Mouse (Mus musculus) embryo, embryonic 9.5 days (tissue): ENCODE data around the gene Trim28.
A peak's percentile ranks its signal among the peaks of the same experiment; 100 is the strongest.

Experiments
- DNase-seq: peaks from one replicate; pipeline ENCODE4 v3.0.0-alpha.2; 2017; ENCODE audit errors: extremely low spot score

Trim28 gene

DNA sequence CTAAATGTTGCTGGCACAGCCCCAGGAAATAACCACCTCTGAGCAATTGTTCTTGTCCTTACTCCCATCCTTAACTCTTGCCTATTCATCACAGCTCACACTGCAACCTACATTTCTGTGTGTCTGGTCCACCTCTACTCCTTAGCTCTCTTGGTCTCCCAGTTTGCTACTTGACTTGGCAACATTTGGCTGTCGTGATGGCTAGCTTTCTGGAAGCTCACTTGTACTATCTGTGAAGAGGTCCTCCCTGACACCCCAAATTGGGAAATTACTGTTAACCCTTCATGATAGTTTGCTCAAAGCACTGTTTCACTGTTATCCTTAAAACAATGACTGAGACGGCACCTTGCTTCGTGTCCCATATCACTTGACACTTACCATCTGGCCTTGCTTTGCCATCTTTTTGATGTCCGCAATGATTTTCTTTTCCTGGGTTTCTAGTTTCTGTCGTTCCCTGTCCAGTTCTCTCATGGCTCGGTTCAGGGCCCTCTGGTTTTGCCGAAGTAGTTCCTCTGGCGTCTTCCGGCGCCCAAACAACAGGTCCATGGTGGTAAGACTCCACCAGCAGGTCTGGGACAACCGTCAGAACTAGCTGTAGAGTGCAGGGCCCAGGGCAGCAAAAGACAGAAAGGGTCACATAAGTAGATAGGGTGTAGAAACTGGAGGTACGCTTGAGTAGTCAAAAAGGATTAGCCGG is 34.7 kb downstream of the Trim28 start:
- DNase-seq: no peak

GRCm38 (mm10) chr7:13034148-13034977 is 35.4 kb downstream of the Trim28 start, which contains the start of gene Chmp2a:
Gene Chmp2a, minus strand, starts transcription at chr7:13034807.
- DNase-seq: peak; percentile 98

DNA sequence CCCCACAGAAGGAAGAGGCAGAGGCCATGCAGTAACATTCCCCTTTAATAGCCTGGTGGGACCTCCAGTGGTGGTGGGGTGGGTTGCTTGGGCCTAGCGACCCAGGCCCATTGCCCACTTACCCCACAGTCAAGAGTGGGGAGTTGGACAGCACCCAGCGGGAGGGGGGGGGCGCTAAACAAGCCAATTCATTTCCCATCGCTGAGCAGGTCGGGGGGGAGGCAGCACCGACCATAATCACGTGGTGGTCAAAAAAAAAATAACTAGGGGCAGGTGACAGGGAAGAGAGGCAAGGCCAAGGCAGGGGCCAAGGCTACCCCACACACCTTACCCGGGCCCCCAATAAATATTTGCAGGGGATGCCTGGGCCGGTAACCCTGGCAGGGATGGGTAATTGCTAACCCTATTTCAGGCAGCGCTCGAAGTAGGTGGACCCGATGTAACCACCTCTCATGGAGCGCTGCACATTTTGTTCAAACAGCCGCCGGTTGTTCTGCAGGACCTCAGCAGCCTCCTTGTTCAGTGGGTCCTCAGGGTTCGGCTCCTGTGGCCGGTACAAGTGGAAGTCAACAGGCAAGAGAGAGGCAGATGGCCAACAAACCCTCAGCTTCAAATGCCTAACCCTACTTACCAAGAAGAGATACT is 36.4 kb downstream of the Trim28 start:
- no peak for DNase-seq

DNA sequence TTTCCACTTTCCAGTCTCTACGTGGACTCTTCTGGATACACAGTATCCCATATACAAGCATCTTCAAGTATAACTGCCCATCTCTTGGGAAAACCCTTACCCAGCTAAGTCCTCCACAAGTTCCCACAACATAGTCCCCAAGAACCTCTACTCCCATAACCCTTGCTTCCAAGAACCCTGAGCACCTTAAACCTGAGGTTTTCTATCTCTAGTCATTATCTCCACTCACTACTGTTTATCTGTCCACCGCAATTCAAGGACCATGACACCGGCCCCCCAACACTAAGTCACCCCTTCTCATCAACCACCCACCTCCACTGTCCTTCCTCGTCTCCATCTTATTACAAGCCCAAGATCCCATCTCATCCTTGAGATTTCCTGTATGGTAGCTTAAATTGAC is 37.9 kb downstream of the Trim28 start:
- no peak for DNase-seq

DNA sequence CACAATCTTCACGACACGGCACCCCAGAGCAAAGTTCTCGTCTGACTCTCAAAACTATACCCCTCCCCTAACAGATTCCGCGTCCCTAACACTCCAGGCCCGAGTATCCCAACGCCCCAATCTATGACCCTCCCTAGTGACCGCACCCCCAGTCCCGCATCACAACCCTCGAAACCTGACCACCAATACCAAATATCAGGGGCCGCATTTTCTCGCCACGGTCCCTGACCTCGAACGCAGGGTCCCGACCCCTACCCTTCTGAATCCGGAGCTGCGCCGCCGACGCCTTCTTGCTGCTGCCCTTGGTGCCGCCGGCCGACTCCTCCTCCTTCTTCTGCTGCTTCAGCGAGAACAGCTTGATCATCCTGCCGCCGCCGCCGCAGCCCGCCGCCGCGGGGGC is 38.5 kb downstream of the Trim28 start:
- no peak for DNase-seq

DNA sequence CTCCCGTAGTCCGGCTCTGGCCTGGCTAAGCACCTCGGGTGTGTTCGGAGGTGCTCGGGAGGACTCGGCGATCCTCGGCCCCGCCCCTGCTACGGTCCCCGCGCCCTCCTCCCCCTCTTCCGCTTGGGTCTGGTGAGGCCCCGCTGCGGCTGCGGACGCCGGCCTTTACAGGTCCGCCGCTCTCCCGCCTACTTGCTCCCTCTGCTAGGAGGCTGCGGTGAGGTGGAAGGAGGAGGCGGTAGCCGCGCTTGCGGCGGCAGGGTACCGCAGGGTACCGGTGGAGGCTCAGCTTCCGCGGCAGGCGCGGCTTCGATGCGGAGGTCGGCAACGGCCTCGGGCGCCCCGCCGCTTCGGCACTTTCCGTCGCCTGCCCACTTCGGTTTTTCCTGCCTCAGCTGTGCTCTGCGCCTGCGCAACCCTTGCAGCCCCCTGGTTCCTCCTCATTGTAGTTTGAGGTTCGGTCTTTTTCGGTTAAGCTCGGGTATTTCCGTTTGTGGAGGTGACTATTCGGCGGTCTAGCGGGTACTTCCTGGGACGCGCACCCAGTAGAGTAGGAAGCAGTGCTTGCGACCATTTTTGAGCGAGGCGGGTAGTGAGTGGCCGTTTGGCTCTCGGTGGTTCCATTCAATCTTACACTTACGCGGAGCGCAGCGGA is 39.1 kb downstream of the Trim28 start, which contains the start of gene Ube2m:
Gene Ube2m (minus strand): TSS at position 375 of the 655 bp plus-strand sequence.
- peak; percentile 99 for DNase-seq

- no peak for DNase-seq
Observed at GRCm38 (mm10) chr7:13038621-13039169, 39.8 kb downstream of the Trim28 start.

GRCm38 (mm10) chr7:13039181-13039580 is 40.3 kb downstream of the Trim28 start:
- no peak for DNase-seq

DNA sequence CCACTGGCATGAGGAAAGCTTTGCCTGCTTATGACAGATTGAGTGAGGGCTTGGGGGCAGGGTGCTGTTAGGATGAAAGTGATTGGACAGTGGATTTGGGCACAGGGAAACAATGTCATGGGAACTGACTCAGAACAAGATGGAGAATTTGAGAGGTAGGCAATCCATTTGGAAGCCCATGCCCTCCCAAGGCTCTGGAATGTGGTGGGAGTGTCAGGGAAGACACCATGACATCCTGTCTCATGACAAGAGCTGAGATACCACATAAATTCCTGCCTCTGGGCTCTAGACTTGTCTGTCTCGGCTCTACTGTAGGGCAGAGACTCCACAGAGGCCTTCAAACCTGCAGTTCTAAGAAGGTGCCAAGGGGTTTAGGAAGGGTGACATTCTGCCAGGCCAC is 42.3 kb downstream of the Trim28 start:
- no peak for DNase-seq

- no peak for DNase-seq
Observed at GRCm38 (mm10) chr7:13042511-13042910, 43.6 kb downstream of the Trim28 start.

GRCm38 (mm10) chr7:13043120-13043444 is 44.2 kb downstream of the Trim28 start:
- no peak for DNase-seq

- peak; percentile 58 for DNase-seq
Observed at GRCm38 (mm10) chr7:13043445-13044253, 44.7 kb downstream of the Trim28 start.

- no peak for DNase-seq
Observed at GRCm38 (mm10) chr7:13044254-13044625, 45.3 kb downstream of the Trim28 start.

DNA sequence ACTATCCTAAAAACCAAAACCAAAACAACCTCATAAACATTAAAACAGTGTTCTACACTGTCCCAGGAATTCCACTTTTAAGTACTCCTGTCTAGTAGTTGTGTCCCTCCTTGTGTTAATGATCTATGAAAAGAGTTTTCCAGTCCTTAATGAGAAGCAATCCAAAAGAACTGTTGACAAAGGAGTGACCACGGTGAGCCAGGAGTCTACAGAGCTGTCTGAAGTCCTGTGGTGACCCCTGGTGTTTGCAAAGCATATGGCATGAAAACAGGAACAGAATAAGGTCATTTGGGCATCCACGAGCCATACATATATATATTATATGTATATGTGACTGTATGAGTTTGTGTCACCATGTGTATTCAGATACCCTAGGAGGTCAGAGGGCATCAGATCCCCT is 47.2 kb downstream of the Trim28 start:
- DNase-seq: peak; percentile 66

DNA sequence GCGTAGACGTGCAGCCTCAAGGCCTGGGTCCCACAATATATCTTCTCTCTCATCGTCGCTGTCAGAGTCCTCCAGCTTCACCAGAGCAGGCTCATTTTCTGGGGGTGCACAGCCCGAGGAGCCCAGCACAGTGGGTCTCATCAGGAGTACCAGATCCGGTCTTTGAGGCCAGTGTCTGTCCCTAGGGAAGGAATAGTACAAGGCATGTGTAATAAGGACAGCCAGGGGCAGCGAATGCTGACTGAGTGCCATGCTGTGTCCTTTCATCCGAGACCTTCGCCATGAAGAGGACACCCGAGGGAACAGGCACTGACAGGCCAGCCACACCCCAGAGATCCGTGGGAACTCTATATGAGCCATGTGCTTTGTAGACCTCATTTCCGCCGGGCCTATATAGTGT is 54.1 kb downstream of the Trim28 start:
- no peak for DNase-seq

- DNase-seq: no peak
Observed at GRCm38 (mm10) chr7:13053501-13053900, 54.6 kb downstream of the Trim28 start.

DNA sequence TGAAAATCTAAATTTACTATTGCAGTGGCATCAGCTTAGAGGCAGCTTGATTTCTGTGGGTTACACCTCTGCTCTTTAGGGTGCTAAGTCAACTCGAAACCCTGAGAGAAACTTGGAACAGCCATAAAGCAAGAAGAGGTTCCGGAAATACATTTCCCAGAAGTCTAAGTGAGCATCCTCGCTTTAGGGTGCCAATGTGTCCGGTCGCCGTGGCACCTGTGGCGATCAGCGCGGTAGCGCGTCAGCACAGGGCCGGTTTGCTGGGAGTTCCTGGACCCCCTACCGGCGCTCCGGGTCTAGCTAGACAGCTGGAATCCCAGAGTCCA is 55.0 kb downstream of the Trim28 start:
- no peak for DNase-seq

GRCm38 (mm10) chr7:13054287-13055010 is 55.5 kb downstream of the Trim28 start, which contains the start of gene Mzf1:
Gene Mzf1, minus strand, starts transcription at chr7:13054764.
- DNase-seq: peak; percentile 94

DNA sequence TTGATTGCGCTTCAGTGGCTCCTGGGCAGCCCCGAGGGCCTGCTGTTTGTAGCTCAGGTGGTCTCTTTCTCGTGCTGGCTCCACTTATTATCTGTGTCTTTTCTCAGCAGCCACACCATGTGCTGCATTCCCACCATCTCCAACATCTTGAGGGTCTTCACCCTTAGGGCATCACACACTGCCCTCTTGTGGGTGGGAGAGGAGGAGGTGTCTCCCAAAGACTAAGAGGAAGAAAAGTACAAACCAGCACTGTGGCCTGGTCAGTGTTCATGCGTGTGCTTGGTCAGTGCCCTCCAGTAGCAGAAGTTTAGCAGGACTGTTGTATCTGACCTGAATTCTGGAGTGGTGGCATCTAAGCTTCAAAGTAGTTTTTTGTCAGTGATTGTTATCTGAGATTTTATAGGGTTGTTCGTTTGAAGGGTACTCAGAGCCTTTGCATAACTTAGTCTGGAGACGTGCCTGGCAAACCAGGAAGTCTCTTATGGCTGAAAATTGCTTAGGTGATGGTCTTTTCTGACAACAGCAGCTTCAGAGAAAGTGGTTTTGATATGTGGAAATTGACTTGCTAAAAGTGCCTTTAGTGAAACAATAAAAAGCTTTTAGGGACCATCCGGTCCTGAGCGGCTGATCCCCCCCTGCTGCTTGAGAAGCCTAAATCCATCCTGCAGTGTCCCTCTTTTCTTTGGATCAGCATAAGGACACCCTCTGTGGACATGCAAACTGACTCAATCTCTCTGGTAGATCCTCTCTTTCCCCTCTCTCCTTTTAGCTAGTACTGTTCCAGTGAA is 58.2 kb downstream of the Trim28 start:
- DNase-seq: no peak

DNA sequence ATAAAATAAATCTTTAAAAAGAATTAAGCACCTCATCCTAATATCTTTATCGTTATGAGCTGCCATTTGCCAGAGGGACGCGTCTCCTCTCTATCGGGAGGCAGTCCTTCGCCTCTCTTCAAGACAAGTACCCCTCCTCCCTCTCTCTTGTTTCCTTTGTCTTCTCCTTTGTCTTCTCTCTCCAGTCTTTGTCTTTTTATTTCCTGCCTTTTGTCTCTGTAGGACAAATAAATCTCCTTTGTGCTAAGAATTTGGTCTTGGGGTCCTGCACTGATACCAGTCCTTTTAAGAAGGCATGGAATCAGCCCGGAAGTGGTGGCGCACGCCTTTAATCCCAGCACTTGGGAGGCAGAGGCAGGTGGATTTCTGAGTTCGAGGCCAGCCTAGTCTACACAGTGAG is 60.6 kb downstream of the Trim28 start:
- DNase-seq: no peak
